ENCODE assay signal across 15 mouse cellular contexts in genomic region chr16:91110999-91111535, GRCm38 (mm10). TPM values are rescaled to one million over a fixed set of nuclear protein-coding genes. Genes with fewer than 3 reads are reported as not detected.
DNase-seq lines count a peak whose midpoint lies in the region; ATAC-seq and TF ChIP-seq lines count a peak whose summit lies in the region.
"Had no signal": no experiment of that assay in that cellular context is flagged by ENCODE, and none has a peak within 500 bp of the region (broad histone marks: within the 10 kb centered on the region; RNA-seq: fewer than 3 reads in every experiment).

No protein-coding gene starts in this region.

- no peak for TF ChIP-seq CTCF in thymus, adult 2 months (IDR thresholded peaks at IDR 0.05; ENCODE audit: borderline replicate concordance, control insufficient read depth, extremely low read depth, insufficient read depth, low read length, poor library complexity)

- 54% methylated on average over 11 of the region's 11 CpGs for WGBS in embryonic facial prominence, embryonic 11.5 days
- 66% methylated on average over 11 of the region's 11 CpGs for WGBS in embryonic facial prominence, embryonic 10.5 days
- 50% methylated on average over 11 of the region's 11 CpGs for WGBS in kidney, embryonic 14.5 days
- WGBS in kidney, embryonic 15.5 days, result 46% methylated on average over 11 of the region's 11 CpGs
- 46% methylated on average over 11 of the region's 11 CpGs for WGBS in thymus, adult 2 months

- peak; percentile 31 for DNase-seq in embryonic facial prominence, embryonic 11.5 days (ENCODE audit: low spot score)
- DNase-seq in embryonic facial prominence, embryonic 10.5 days (ENCODE audit: low spot score), result no peak
- peak; percentile 23 for DNase-seq in thymus, postnatal 25 days
- DNase-seq in thymus, adult 2 months, result no peak
- no peak for DNase-seq in urinary bladder, postnatal 25 days (ENCODE audit: low spot score)
- no peak for DNase-seq in spleen, postnatal 14 days (ENCODE audit: low spot score in 2 of 2)
- DNase-seq: cerebellum, adult 8-10 months; embryo, embryonic 11 days; gastrocnemius, postnatal 25 days; left cerebral cortex, postnatal 4 days; lung, adult 2 months had no signal

- no peaks in the 10 kb centered on the region for H3K36me3 ChIP-seq in embryonic facial prominence, embryonic 11.5 days (replicated peaks; ENCODE audit: control insufficient read depth, insufficient read depth, low read depth, low read length)
- no peaks in the 10 kb centered on the region for H3K36me3 ChIP-seq in embryonic facial prominence, embryonic 10.5 days (replicated peaks)
- no peaks in the 10 kb centered on the region for H3K36me3 ChIP-seq in kidney, embryonic 14.5 days (ENCODE audit: control insufficient read depth, insufficient read depth, low read length)
- no peaks in the 10 kb centered on the region for H3K36me3 ChIP-seq in kidney, embryonic 15.5 days
- H3K36me3 ChIP-seq in thymus, adult 2 months (ENCODE audit: control insufficient read depth, insufficient read depth, low read length), result no peaks in the 10 kb centered on the region
- H3K36me3 ChIP-seq: forebrain, embryonic 10.5 days had no signal

- no peak overlapping the region for H3K9ac ChIP-seq in embryonic facial prominence, embryonic 11.5 days (replicated peaks; ENCODE audit: low read length)
- H3K9ac ChIP-seq in kidney, embryonic 14.5 days (ENCODE audit: low read depth, low read length), result no peak overlapping the region
- H3K9ac ChIP-seq in kidney, embryonic 15.5 days, result no peak overlapping the region

- no peak for ATAC-seq in embryonic facial prominence, embryonic 11.5 days (replicated peaks; ENCODE audit: insufficient number of reproducible peaks, low FRiP score, low TSS enrichment, low read depth)
- no peak for ATAC-seq in kidney, embryonic 14.5 days (ENCODE audit: low FRiP score, low TSS enrichment)
- no peak for ATAC-seq in kidney, embryonic 15.5 days (replicated peaks; ENCODE audit: low FRiP score)
- ATAC-seq: intestine, embryonic 16.5 days had no signal

- H3K27ac ChIP-seq in embryonic facial prominence, embryonic 11.5 days (replicated peaks; ENCODE audit: low read depth, low read length), result no peak overlapping the region
- no peak overlapping the region for H3K27ac ChIP-seq in embryonic facial prominence, embryonic 10.5 days (replicated peaks)
- H3K27ac ChIP-seq in kidney, embryonic 14.5 days (ENCODE audit: low read depth, low read length), result no peak overlapping the region
- no peak overlapping the region for H3K27ac ChIP-seq in kidney, embryonic 15.5 days
- H3K27ac ChIP-seq in thymus, adult 2 months (ENCODE audit: control insufficient read depth, insufficient read depth, low read length), result no peak overlapping the region
- H3K27ac ChIP-seq: forebrain, embryonic 10.5 days had no signal

- no peak for TF ChIP-seq POLR2A in thymus, adult 2 months (IDR thresholded peaks at IDR 0.05; ENCODE audit: control insufficient read depth, extremely low read depth, insufficient read depth, low read length, poor library complexity)

- H3K4me2 ChIP-seq in embryonic facial prominence, embryonic 11.5 days (ENCODE audit: low read depth, low read length), result no peak overlapping the region
- H3K4me2 ChIP-seq in kidney, embryonic 14.5 days (replicated peaks; ENCODE audit: low read depth, low read length), result 0 out of 2 replicates have a peak overlapping the region, but pooled peaks have one; percentile 10
- H3K4me2 ChIP-seq in kidney, embryonic 15.5 days, result no peak overlapping the region

- H3K4me1 ChIP-seq in embryonic facial prominence, embryonic 11.5 days (ENCODE audit: control insufficient read depth, insufficient read depth, low read length), result no peaks in the 10 kb centered on the region
- H3K4me1 ChIP-seq in embryonic facial prominence, embryonic 10.5 days, result no peaks in the 10 kb centered on the region
- no peaks in the 10 kb centered on the region for H3K4me1 ChIP-seq in kidney, embryonic 14.5 days (ENCODE audit: control insufficient read depth, insufficient read depth, low read length)
- H3K4me1 ChIP-seq in kidney, embryonic 15.5 days, result no peaks in the 10 kb centered on the region
- no peaks in the 10 kb centered on the region for H3K4me1 ChIP-seq in thymus, adult 2 months (replicated peaks; ENCODE audit: control insufficient read depth, insufficient read depth, low read length)

- H3K4me3 ChIP-seq in embryonic facial prominence, embryonic 11.5 days (ENCODE audit: low read depth, low read length), result no peak overlapping the region
- H3K4me3 ChIP-seq in embryonic facial prominence, embryonic 10.5 days, result no peak overlapping the region
- H3K4me3 ChIP-seq in kidney, embryonic 14.5 days (ENCODE audit: low read length), result no peak overlapping the region
- no peak overlapping the region for H3K4me3 ChIP-seq in kidney, embryonic 15.5 days (replicated peaks)
- H3K4me3 ChIP-seq in thymus, adult 2 months (ENCODE audit: control insufficient read depth, insufficient read depth, low read length), result no peak overlapping the region
- H3K4me3 ChIP-seq: forebrain, embryonic 10.5 days had no signal

- H3K9me3 ChIP-seq in embryonic facial prominence, embryonic 11.5 days (replicated peaks; ENCODE audit: control insufficient read depth, low read length), result no peaks in the 10 kb centered on the region
- H3K9me3 ChIP-seq in embryonic facial prominence, embryonic 10.5 days, result 0 out of 2 replicates have a peak, but pooled peaks cover 10% of the 10 kb centered on the region
- peaks cover 3% of the 10 kb centered on the region; the same call in 1 of the 2 replicates for H3K9me3 ChIP-seq in kidney, embryonic 14.5 days (ENCODE audit: control insufficient read depth, low read length)
- H3K9me3 ChIP-seq in kidney, embryonic 15.5 days (replicated peaks), result no peaks in the 10 kb centered on the region; the same call in 1 of the 2 replicates

- H3K27me3 ChIP-seq in embryonic facial prominence, embryonic 11.5 days (ENCODE audit: control insufficient read depth, insufficient read depth, low read length), result no peaks in the 10 kb centered on the region; the same call in 1 of the 2 replicates
- peaks cover 10% of the 10 kb centered on the region; the same call in 1 of the 2 replicates for H3K27me3 ChIP-seq in embryonic facial prominence, embryonic 10.5 days (replicated peaks; ENCODE audit: low read depth, poor library complexity, severe bottlenecking)
- no peaks in the 10 kb centered on the region for H3K27me3 ChIP-seq in kidney, embryonic 14.5 days (ENCODE audit: control insufficient read depth, insufficient read depth, low read length)
- peaks cover 26% of the 10 kb centered on the region for H3K27me3 ChIP-seq in kidney, embryonic 15.5 days
- H3K27me3 ChIP-seq in thymus, adult 2 months (ENCODE audit: control insufficient read depth, insufficient read depth, low read length), result no peaks in the 10 kb centered on the region

RNA-seq across cellular contexts. Expression of gene 4932438H23Rik, which starts 16.1 kb away (rescaled TPM):
- polyA plus RNA-seq in embryonic facial prominence, embryonic 11.5 days (2014; fragmentation: Nextera tagmentation; extraction: Ambion mirVana), result not detected in 2 replicates
- polyA plus RNA-seq in embryonic facial prominence, embryonic 10.5 days (2016; fragmentation: Nextera tagmentation; extraction: Ambion mirVana), result 0.15 TPM in 1 of 2 replicates, not detected in the other
- polyA plus RNA-seq in kidney, embryonic 14.5 days (2014; fragmentation: Nextera tagmentation; extraction: Ambion mirVana), result 0.50 TPM in 1 of 2 replicates, not detected in the other
- polyA plus RNA-seq in kidney, embryonic 15.5 days (2015; fragmentation: Nextera tagmentation; extraction: Ambion mirVana), result 0.08 TPM in 2 replicates
- 0.33 and 1.1 TPM in 2 replicates for polyA plus RNA-seq in thymus, adult 2 months (2012; rRNA removed)

Comparison
In these comparisons a context has a peak if more than half of its experiments do, and no peak if none do; other contexts are left out.
1. DNase-seq: peak in embryonic facial prominence, embryonic 11.5 days (single experiment) and thymus, postnatal 25 days (single experiment); none in embryonic facial prominence, embryonic 10.5 days (single experiment), thymus, adult 2 months (single experiment), urinary bladder, postnatal 25 days (single experiment) and spleen, postnatal 14 days (0 of 2).